Mouse (Mus musculus) thymus, postnatal 0 days (tissue): Measurements from ENCODE around the gene Tti1. TPM values are rescaled to one million over a fixed set of nuclear protein-coding genes. Genes with fewer than 3 reads are reported as not detected.
A peak's percentile ranks its signal among the peaks of the same experiment; 100 is the strongest.

Experiments
- DNase-seq: peaks from one replicate; pipeline ENCODE4 v3.0.0-alpha.2; 2015; ENCODE audit warnings: low spot score
- polyA plus RNA-seq: library from polyadenylated mRNA; unstranded; fragments of >200 nt; fragmentation: Nextera tagmentation; extraction: Ambion mirVana; gene quantifications from 2 replicates; pipeline ENCODE4 v1.2.1, GENCODE M21; 2015

Gene Tti1
- polyA plus RNA-seq, 1 experiment from 2014 or later, result 18.9 TPM

DNA sequence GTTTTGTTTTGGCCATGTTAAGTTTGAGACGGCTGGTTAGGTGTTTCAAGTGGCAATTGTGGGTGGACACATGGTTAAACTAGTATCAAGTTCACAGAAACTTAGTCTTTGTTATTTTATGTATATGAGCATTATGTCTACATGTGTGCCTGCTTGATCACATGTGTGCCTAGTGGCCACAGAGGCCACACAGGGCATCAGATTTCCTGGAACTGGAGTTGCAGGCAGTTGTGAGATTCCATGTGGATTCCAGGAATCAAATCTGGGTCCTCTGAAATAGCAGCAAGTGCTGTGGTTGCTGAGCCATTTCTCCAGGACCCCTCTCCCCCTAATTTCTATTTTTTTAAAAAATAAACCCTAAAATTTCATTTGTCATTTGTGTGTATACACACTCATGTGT lies 11.4 kb upstream of the Tti1 start:
- DNase-seq, result no peak

DNA sequence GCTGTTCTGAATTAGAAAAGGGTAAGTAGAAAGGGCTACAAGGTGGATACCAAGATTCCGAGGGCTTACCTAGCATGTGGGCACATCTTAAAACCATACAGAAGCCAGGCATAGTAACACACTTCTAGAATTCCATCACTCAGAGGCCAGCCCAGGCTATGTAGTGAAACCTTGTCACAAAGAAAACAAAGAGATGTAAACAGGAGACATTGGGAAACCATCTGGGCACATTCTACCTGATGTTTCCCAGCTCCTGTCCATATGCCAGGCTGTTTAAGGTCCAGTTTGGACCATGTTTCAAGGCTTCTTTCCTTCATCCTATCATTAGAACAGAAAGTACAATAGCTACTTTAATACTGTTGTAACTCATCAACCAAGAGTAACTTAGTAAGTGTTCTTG lies 9.3 kb upstream of the Tti1 start:
- DNase-seq, result no peak

DNA sequence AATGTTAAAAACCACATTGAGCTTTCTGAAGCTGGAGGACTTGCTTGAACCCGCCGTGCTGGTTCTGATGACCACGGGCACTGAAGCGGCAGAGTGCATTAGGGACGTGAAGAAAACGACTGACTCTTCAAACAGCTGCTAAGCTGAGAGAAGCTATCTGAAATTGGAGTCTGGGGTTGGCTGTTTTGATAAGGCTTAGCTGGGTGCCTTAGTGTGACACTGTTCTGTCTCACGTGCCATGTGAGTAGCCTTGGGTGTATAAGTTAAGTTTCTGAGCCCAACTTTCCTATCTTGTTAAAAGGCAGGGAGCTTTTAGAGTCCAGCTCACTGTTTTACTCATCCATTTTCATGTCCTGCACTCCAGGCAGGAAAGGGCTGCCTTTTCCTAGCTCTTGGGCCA lies 8.7 kb upstream of the Tti1 start:
- DNase-seq, result no peak

DNA sequence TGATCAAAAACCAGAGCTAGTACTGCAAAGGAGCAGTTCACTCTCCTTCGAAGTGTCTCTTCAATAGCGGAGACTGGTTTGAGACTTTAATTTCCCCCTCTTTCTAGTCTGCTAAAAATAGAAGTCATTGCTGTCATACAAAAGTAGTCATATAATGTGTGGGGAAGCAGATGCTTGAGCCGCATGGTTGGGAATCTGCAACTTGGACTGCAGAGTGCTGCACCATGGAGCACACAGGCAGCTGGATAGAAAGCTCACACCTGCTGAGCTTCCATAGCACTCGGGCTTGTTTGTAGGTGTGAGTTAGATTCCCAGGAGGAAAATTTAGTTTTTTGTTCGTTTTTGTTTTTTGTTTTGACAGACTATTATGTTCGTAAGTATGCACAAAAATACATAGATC lies 8.2 kb upstream of the Tti1 start:
- DNase-seq, result no peak

DNA sequence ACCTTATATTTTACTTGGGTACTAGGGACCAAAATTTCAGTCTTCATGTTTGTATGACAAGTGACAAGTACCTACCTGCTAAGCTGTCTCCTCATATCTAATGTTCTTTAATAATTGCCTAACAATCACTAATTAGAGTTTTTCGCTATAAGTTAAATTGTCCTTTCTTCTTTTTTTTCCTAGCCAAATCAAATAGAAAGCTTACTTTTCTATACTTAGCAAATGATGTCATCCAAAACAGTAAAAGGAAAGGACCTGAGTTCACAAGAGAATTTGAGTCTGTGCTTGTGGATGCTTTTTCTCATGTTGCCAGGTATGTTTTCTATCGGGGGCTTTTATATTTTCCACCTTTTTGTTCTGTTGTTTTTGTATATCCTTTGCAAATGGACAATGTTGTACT lies 7.6 kb upstream of the Tti1 start:
- no peak for DNase-seq

DNA sequence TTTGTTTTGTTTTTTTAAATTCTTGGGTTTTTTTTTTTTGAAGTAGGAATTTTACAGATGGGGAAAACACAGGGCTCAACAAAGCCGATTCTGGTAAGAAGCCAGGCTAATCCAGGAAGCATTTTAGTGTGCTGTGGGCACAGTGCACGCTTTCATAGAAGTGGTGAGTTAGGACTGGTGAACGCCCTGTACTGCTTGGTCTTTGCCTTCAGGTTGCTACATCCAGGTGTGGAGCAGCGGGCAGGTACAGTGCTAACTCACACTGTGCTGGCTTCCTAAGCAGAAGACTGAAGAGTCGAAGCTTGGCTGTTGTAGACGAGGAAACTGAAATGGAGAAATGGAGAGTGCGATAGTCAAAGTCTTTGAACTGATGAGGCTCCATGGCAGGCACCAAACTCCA lies 1.8 kb upstream of the Tti1 start:
- no peak for DNase-seq

DNA sequence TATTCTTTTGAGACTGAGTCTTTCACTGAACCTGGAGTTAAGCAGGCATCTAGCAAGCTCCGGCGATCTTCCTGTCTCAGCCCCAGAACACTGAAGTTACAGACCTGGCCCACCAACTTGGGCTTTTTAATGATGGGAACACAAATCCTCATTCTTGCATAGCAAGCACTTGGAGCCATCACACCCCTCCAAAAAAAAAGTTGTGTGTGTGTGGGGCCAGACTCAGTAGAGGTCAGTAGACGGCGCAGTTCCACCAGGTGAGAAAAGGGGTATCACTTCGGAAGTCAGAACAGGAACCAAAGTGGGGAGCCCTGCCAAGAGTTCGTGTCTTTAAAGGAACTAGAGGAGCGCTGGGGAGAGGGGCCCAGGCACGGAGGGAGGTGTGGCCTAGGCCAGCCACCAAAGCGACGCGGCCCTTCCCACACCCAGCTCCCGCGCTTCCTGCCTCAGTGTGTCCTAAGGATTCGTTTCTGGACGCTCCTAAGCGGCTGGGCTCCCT lies 329 bp downstream of the Tti1 start:
- no peak for DNase-seq

DNA sequence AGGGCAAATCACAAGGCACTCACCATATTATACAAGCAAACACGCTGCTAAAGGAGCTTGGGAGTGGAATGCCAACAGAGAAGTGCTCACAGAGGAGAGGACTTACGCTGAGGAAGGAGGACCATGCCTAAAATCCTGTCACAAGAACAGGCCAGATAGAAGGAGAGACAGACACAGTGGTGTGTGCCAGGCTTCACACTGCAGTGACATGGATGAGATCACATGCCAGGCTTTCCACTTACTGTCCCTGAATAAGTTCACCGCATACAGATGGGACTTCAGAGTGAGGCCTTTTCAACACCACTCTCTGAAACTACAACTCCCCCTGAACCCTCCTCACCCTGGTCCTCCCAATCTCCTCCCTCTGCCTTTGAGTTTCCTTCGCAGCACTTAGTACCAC lies 10.9 kb downstream of the Tti1 start:
- DNase-seq, result no peak

DNA sequence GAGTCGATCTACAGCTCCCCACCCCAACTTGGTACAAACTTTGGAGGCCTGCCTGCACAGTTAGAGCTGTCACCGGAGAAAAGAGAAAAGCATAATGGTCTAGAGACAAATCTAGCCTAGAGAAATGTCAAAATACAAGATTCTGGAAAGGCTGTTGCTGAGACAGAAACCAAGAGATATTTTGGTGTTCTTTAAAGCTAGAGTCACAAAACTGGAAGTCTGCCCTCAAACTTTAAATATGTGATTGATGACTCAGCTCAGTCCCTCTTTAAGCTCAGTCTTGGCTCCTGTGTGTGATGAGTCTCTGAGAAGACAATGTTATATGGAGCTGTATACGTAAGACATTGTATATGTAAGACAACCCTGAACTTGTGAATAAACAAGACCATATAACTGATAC lies 15.6 kb downstream of the Tti1 start:
- no peak for DNase-seq

DNA sequence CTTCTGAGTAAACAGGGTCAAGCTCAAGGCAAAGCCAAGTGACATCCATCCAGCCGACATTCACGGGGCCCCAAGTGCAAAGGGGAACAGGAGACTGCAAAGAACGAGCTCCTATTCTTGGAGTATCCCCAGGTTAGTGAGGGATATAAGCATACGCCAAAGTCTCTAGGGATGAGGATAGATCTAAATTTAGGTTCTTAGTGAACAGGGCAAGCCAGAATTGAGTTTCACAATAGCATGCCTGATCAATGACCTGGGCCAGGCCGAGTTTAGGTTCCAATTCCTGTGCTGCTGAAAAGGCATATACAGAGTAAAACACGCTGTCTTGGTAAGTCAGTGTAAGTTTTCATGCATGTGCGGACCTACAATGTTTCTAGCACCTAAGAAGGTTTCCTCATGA lies 18.9 kb downstream of the Tti1 start:
- DNase-seq, result no peak

DNA sequence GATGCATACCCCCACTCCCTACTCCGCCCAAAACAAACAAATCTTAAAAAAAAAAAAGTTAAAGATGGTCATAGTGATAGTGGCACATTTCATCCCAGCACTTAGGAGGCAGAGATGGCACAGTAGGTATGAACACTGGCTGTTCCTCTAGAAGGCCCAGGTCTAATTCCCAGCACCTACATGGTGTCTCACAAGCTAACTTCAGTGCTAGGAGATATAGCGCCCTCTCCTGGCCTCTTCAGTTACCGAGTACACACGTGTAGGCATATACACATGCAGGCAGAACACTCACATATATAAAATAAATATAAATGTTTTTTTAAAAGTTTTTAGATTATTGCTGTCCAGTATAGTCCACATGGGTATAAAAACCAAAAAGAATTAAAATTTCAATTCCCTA lies 22.6 kb downstream of the Tti1 start:
- DNase-seq, result no peak

DNA sequence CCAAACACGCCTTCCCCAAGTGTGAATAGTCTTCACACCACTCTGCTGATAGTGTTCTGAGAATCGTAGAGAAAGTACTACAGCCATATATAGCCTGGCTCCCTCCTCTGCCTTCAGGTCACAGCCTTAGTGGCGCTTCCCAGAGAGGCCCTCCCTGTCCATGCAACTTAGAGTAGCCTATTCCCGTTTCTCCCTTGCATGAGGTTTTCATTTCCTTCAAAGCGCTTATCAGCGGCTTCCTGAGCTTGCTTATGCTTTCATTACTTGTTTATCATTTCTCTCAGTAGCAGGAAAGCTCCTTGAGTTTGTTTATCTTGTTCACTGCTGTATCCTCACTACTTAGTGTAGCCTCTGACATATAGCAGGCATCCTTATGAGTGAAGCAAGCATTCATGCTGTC lies 23.6 kb downstream of the Tti1 start:
- no peak for DNase-seq

DNA sequence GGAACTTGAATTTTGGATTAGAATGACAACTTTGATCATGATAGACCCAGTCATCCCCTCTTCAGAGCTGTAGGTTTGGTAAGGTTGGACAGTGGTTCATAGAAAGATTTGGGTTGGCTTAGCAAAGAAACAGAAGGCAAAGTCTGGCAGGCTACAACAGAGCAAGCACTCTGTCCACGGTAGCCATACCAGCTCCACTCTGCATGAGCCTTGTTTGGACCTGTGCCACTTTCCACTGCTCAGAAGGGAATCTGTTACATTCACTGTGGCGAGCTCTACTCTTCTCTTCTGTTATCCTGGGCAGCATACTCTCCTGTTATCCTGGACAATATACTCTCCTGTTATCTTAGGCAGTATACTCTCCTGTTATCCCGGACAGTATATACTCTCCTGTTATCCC lies 29.4 kb downstream of the Tti1 start:
- DNase-seq, result no peak

DNA sequence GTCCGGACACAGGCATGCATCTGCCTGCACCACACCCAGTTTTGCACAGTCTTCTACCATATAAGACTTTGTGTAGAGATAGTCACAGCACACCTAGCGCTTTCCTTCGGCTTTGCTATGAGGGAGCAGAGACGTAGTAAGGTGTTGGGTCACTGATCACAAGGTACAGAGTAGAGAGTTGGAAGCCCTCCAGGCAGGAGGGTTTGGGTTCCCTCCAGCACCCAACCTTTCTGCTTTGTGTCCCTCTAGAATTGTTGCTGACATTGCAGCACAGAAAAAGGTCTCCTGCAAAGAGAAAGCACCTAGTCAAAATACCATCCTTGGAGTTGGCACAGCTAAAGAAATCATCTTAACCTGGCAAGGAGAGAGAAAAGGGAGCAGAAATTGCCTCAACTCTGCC lies 35.7 kb downstream of the Tti1 start:
- DNase-seq, result no peak

DNA sequence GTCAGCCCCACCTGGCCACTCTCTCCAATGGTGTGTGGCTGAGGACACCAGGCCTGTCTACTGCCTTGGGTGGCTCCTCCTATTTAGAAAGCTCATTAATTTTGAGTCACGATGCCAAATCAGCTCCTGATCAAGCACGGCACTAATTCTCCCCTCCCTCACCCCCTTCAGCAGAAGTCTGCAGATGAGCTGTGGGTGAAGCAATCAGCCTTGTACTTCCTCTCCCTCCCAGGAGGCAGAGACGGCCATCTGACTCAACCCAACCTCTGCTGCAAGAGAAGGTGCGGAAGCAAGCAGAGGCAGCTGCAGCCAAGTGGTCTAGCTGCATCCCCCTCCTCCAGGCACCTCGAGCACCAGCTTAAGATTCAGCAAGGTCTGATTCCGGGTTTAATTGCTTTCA lies 37.2 kb downstream of the Tti1 start:
- no peak for DNase-seq

DNA sequence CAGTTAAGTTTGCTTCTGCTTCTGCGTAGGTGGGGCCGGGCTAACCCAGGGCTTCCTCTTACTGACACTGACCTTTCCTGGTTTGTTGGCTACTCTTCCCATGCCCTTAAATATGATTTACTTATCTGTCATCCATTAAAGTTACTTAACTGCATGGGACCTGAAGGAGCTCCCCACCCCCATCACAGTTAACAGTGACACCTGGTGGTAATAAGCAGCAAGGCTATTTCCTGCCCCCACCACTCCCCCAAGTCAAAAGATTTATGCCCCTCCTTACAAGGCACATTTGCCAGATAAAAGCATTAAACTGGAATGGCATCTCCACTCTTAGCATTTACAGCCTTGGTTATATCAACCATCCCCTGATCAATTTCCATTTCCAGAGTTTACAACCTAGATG lies 38.3 kb downstream of the Tti1 start:
- peak; percentile 2 for DNase-seq

DNA sequence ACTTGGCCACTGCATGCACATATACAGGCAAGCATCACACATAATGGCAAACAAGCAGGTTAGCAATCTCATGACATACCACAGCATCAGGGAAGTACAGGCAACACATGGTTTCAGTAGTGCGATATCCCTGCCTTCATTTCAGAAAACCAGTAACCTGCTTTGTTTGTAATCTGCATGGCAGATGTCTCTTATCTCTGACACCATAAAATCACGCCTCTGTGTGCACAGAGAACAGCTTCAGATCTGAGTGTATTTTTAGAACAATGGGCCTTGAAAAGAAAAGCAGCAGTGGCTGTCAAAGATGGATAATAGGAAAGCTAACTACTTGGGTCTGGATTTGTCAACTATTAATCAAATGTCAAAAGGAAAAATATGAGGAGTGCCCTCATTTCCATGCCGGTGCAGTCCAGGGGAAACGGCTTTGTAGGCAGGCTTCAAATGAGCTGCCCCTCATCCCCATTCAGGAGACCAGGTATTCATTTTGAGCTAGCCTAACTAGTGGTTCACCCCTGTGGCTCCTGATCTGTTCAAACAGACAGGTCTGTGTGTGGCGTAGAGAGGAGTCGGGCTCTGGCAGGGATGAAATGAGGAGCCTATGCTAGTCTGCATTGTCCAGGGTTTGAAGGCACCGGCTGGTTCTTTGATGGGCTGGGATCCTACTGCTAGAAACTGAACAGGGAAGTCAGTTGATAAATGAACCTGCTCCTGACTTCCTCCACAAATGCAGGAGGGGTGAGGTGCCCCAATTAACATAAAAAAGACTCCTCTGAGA lies 39.6 kb downstream of the Tti1 start:
- DNase-seq, result no peak

DNA sequence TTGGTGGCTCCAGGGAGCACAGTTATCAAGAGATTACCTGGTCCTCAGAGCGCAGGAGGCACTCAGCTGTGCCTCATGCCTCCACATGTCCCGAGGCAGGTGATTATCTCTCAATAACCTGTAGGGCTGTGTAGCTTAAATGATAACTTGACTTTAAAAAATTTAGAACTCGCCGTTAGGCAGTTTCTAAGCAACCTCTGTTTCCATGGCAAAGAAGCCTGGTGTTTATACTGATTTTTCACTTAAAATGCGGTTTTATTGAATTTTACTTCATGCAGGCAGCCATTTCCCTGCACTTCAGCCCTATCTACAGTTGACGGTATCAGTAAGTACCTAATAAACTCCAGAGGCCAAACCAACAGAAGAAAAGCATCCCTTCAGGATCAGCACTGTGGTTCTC lies 42.0 kb downstream of the Tti1 start:
- DNase-seq, result no peak

DNA sequence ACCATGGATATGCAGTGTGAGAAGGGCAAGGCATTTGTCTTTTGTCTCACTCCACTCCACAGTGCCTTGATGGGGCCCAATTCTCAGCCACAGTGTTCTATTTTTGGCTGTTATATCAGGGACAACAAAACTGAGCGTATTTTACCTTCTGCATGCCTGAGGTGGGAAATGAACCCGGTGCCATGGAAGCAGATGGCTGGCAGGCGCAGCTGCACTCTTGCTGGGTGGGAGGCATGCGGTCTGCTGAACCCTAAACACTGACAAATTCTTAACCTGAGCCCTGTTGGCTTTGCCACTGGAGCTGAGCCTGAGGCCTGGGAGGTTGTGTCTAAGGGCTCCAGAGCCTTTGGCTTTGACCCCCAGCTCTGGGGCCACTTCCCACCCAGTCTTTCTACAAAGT lies 42.6 kb downstream of the Tti1 start:
- DNase-seq, result no peak

DNA sequence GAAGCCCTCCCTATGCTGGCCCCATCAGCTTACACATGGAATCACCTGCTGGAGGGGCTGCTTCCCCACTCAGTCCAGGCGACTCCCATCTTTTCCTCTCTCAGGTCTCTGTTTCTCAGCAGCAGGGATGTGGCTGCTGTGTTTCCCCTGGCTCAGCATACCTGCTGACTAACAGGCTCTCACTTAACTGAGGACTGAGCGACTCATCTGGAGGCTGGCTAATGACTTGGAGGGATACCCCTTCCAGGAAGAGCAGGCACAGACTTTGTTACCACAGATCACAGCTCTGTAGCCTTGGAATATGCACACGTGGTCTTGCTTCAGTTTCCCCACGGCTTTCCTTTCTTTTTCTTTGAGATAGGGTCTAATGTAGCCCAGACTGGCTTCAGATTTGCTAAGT lies 45.0 kb downstream of the Tti1 start:
- no peak for DNase-seq

DNA sequence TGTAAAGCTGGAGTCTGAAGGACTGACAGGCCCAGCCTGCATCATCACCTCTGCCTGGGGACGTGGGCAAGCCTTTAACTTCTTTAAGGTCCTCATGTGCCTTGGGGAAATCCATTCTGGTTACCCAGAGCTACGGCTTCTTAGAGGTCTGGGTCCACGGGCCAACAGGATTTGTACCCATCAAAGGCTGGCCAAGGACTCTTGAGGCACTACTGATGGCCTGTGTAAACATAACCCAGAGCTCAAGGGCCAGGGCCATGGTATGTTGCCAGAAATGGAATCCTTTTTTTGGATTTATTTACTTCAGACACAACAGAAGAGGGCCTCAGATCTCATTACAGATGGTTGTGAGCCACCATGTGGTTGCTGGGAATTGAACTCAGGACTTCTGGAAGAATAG lies 45.5 kb downstream of the Tti1 start:
- no peak for DNase-seq

DNA sequence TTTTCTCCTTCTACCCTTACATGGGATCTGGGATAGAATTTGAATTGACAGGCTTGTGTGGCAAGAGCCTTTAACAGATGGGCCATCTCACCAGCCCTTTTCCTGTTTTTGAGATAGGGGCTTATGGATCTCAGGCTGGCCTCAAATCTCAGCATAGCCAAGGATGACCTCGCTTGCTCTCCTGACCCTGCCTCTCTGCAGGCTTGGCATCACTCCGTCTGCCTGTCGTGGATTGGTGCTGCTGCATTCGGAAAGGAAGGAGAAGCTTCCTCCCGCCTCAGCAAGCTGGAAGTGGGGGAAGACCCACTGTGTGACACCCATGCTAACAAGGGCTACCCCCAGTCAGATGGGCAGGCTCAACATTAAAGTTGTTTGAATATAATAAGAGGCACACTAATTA lies 49.0 kb downstream of the Tti1 start:
- DNase-seq, result no peak

DNA sequence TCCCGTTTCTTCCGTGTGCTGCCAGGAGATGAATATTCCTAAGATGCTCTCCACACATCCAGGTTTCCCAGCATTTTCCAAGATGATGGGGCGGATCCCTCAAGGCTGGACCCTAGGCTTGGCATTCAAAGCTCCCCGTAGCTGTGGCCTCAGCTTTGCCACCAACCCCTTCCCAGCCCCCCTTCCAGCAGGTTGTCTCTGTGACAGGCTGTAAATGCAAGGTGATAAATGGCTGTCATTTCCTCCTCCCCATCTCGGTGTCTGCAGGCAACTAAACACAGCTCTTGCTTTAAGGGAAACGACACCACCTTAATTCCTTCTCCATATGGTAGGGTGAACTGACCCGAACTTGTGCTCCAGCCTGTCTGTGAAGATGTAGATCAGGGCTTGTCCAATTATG lies 52.6 kb downstream of the Tti1 start:
- no peak for DNase-seq
